Mouse (Mus musculus) lung, adult 18-20 months (tissue): ENCODE measurements around the gene Prss32.
A peak's percentile ranks its signal among the peaks of the same experiment; 100 is the strongest.

Source experiments
- DNase-seq, 2 experiments: peaks; one replicate each; pipeline ENCODE4 v3.0.0; 2022; ENCODE audit warnings: mixed read lengths in 2 of 2

Prss32 gene

GRCm38 (mm10) chr17:23843812-23844273 is at the start of gene Prss32, which contains the start of gene Prss41:
TSS of gene Prss32 (plus strand) at chr17:23843855.
TSS of gene Prss41 (minus strand) at chr17:23844172.
- peak; percentile 54 to 65 for DNase-seq

GRCm38 (mm10) chr17:23795323-23795722 is 48.3 kb upstream of the Prss32 start:
- DNase-seq = no peak

GRCm38 (mm10) chr17:23797316-23797715 is 46.3 kb upstream of the Prss32 start:
- no peak for DNase-seq

GRCm38 (mm10) chr17:23801627-23802026 is 42.0 kb upstream of the Prss32 start:
- DNase-seq = no peak

- DNase-seq = peak; percentile 99
These were observed 40.8 kb upstream of the Prss32 start for GRCm38 (mm10) chr17:23802746-23803365.

GRCm38 (mm10) chr17:23803366-23804041 is 40.2 kb upstream of the Prss32 start:
- DNase-seq = peak; percentile 71 to 79

GRCm38 (mm10) chr17:23804426-23805085 is 39.1 kb upstream of the Prss32 start:
- DNase-seq = no peak

GRCm38 (mm10) chr17:23806867-23807266 is 36.8 kb upstream of the Prss32 start:
- DNase-seq = peak; percentile 60 to 68

- DNase-seq = no peak
These were observed 35.7 kb upstream of the Prss32 start for GRCm38 (mm10) chr17:23807918-23808317.

- no peak for DNase-seq
These were observed 28.0 kb upstream of the Prss32 start for GRCm38 (mm10) chr17:23815641-23816040.

- DNase-seq = no peak
These were observed 25.1 kb upstream of the Prss32 start for GRCm38 (mm10) chr17:23818579-23818978.

- no peak for DNase-seq
These were observed 24.4 kb upstream of the Prss32 start for GRCm38 (mm10) chr17:23819235-23819634.

GRCm38 (mm10) chr17:23820731-23821130 is 22.9 kb upstream of the Prss32 start:
- DNase-seq = no peak

- DNase-seq = no peak
These were observed 21.6 kb upstream of the Prss32 start for GRCm38 (mm10) chr17:23822094-23822493.

GRCm38 (mm10) chr17:23823018-23823417 is 20.6 kb upstream of the Prss32 start:
- DNase-seq = no peak

GRCm38 (mm10) chr17:23823614-23824013 is 20.0 kb upstream of the Prss32 start:
- no peak for DNase-seq

GRCm38 (mm10) chr17:23825591-23825990 is 18.1 kb upstream of the Prss32 start:
- no peak for DNase-seq

GRCm38 (mm10) chr17:23828271-23829001 is 15.2 kb upstream of the Prss32 start:
- DNase-seq = peak; percentile 56 to 58

GRCm38 (mm10) chr17:23829064-23829619 is 14.5 kb upstream of the Prss32 start, which contains the start of gene Elob:
TSS of gene Elob (minus strand) at chr17:23829136.
- peak; percentile 82 to 85 for DNase-seq

GRCm38 (mm10) chr17:23831201-23831600 is 12.5 kb upstream of the Prss32 start:
- no peak for DNase-seq

- DNase-seq = no peak
These were observed 7.6 kb upstream of the Prss32 start, which contains the start of gene Prss33 for GRCm38 (mm10) chr17:23836006-23836575. TSS of gene Prss33 (minus strand) at chr17:23836056.

GRCm38 (mm10) chr17:23841145-23841544 is 2.5 kb upstream of the Prss32 start:
- peak in 1 of 2 experiments; percentile 54 for DNase-seq
